Mouse (Mus musculus) testis, adult 2 months (tissue): ENCODE measurements at regions not wholly inside any gene's neighbourhood (a gene's known extent, or its start where the extent isn't known, plus 50 kb on each side); places are given as distances from the start of the nearest gene placed in this dataset.

Source experiments
- CTCF ChIP-seq: fragments of 200-500 bp; IDR thresholded peaks from 2 replicates; pipeline ENCODE4 v1.5.1; 2012; ENCODE audit warnings: low read depth, mild to moderate bottlenecking, inconsistent platforms, low read length, moderate library complexity; ENCODE audit not compliant: control insufficient read depth, insufficient read depth, insufficient replicate concordance
- POLR2A ChIP-seq: fragments of 200-500 bp; IDR thresholded peaks from 2 replicates; pipeline ENCODE4 v1.6.1; 2012; ENCODE audit warnings: low read depth, mild to moderate bottlenecking, inconsistent platforms, low read length, moderate library complexity; ENCODE audit not compliant: control insufficient read depth

- TF ChIP-seq CTCF (no peak), POLR2A (no peak)
These were observed 237.8 kb downstream of the Dok5 start for GRCm38 (mm10) chr2:170969430-170969829.
